Mouse (Mus musculus): ENCODE results near the gene Def6. TPM values are rescaled to one million over a fixed set of nuclear protein-coding genes. Genes with fewer than 3 reads are reported as not detected.

The Def6 gene
- polyA plus RNA-seq, 1 experiment from 2014 or later: 5.8 TPM

DNA sequence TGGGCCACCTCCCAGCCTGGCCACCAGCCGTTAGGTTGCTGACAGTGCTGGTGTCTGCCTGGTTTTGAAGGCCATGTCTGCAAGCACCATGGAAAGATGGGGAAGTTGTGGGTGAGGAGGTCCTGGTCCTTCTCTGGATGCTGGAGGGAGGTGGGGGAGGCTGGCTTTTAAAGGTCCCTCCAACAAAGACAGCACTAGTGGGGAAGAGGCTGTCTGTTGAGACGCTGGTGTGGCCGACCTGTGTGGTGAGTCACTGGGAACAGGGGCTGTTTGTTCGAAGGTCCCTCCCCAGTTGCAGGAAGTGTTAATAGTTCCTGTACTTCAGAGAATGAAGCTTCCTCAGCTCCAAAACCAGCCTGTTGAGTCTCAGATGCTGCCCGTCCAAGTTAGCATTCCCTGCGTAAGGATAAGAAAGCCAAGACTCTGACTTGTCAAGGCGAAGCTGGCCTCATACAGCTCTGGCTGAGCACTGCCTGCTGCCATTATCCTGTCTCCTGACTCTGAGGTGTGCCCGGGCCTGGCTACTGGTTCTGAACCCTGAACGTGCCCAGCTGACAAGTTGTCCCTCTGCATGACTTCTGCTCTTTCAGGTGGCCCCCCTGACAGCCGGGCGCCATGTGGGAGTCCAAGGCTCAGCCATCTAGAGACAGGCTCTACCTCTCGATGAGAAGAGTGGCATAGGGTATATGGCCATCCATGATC, 44.2 kb downstream of the Def6 start:
- WGBS: 64% methylated on average over 12 of the region's 12 CpGs
- no peak for TF ChIP-seq EP300 (IDR thresholded peaks at IDR 0.05)
- no peak for TF ChIP-seq CTCF (IDR thresholded peaks at IDR 0.05)
- no peaks in the 10 kb centered on the region for H3K36me3 ChIP-seq (ENCODE audit: insufficient read depth, low read length)
- H3K4me1 ChIP-seq (ENCODE audit: insufficient read depth, low read depth, low read length): peaks cover 5% of the 10 kb centered on the region; the same call in 1 of the 2 replicates
- H3K9ac ChIP-seq (replicated peaks; ENCODE audit: low read depth): no peak overlapping the region
- H3K4me3 ChIP-seq (ENCODE audit: low read depth, low read length): no peak overlapping the region
- H3K27me3 ChIP-seq (replicated peaks; ENCODE audit: insufficient read depth, low read length): no peaks in the 10 kb centered on the region
- no peak overlapping the region for H3K27ac ChIP-seq (ENCODE audit: low read length)
- ATAC-seq (no peak), DNase-seq (ENCODE audit: low spot score) (no peak)
- H3K4me2 ChIP-seq (replicated peaks; ENCODE audit: low read depth, low read length): no peak overlapping the region
- H3K9me3 ChIP-seq (ENCODE audit: low read length): no peaks in the 10 kb centered on the region

DNA sequence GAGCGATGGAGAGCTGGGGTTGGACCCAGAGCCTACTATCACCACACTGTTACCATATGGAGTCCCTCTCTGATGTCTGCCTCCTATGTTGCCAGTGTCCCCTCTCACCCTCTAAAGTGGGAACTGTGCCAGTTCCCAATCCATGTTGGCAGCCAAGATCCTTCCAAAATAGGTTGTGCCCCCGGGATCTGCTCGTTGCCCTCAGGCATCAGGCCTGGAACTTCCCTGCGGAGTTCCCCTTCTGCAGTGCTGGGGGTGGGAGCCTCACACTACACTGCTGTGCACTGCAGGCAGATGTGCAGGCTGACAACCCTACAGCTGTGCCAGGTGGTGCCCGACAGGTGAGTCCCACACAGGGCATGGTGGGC, 44.7 kb downstream of the Def6 start:
- TF ChIP-seq CTCF (IDR thresholded peaks at IDR 0.05) (no peak), EP300 (IDR thresholded peaks at IDR 0.05) (no peak)
- Histone ChIP-seq H3K4me2 (replicated peaks; ENCODE audit: low read depth, low read length) (no peak overlapping the region), H3K9ac (replicated peaks; ENCODE audit: low read depth) (no peak overlapping the region), H3K4me3 (ENCODE audit: low read depth, low read length) (no peak overlapping the region), H3K27ac (ENCODE audit: low read length) (no peak overlapping the region), H3K27me3 (replicated peaks; ENCODE audit: insufficient read depth, low read length) (no peaks in the 10 kb centered on the region), H3K4me1 (ENCODE audit: insufficient read depth, low read depth, low read length) (peaks cover 10% of the 10 kb centered on the region; the same call in 1 of the 2 replicates), H3K9me3 (ENCODE audit: low read length) (no peaks in the 10 kb centered on the region), H3K36me3 (ENCODE audit: insufficient read depth, low read length) (no peaks in the 10 kb centered on the region)
- ATAC-seq (no peak), DNase-seq (ENCODE audit: low spot score) (no peak)
- 70% methylated on average over 5 of the region's 5 CpGs for WGBS

GRCm38 (mm10) chr17:28253216-28253615, 45.6 kb downstream of the Def6 start:
- Histone ChIP-seq H3K27me3 (replicated peaks; ENCODE audit: insufficient read depth, low read length) (no peaks in the 10 kb centered on the region), H3K4me2 (replicated peaks; ENCODE audit: low read depth, low read length) (no peak overlapping the region), H3K27ac (ENCODE audit: low read length) (no peak overlapping the region), H3K4me3 (ENCODE audit: low read depth, low read length) (no peak overlapping the region), H3K9ac (replicated peaks; ENCODE audit: low read depth) (no peak overlapping the region), H3K9me3 (ENCODE audit: low read length) (no peaks in the 10 kb centered on the region), H3K36me3 (ENCODE audit: insufficient read depth, low read length) (no peaks in the 10 kb centered on the region), H3K4me1 (ENCODE audit: insufficient read depth, low read depth, low read length) (peaks cover 10% of the 10 kb centered on the region; the same call in 1 of the 2 replicates)
- TF ChIP-seq CTCF (IDR thresholded peaks at IDR 0.05) (no peak), EP300 (IDR thresholded peaks at IDR 0.05) (no peak)
- peak; percentile 72 for DNase-seq (ENCODE audit: low spot score)
- peak; percentile 58 for ATAC-seq
- 35% methylated on average over 7 of the region's 7 CpGs for WGBS

DNA sequence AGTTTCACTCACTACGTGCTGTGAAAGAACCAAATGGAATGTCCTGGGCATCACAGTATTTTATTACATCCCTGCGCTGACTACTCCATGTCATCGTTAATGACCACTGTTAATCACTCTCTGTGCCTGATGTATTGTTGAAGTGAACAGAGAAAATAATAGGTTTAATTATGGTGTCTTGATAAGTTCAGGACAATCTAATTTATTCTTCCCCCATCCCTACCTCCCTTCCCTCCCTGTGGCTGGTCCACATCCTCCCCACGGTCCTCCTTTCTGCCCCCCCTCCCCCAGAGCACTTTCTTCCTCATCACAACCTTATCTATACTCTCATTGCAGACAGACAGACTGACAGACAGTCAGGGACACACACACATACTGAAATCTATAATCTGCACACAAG, 47.2 kb downstream of the Def6 start:
- 59% methylated on average over 4 of the region's 4 CpGs for WGBS
- Histone ChIP-seq H3K4me3 (ENCODE audit: low read depth, low read length) (no peak overlapping the region), H3K4me1 (ENCODE audit: insufficient read depth, low read depth, low read length) (peaks cover 10% of the 10 kb centered on the region; the same call in 1 of the 2 replicates), H3K4me2 (replicated peaks; ENCODE audit: low read depth, low read length) (no peak overlapping the region), H3K9ac (replicated peaks; ENCODE audit: low read depth) (no peak overlapping the region), H3K36me3 (ENCODE audit: insufficient read depth, low read length) (no peaks in the 10 kb centered on the region), H3K9me3 (ENCODE audit: low read length) (no peaks in the 10 kb centered on the region), H3K27me3 (replicated peaks; ENCODE audit: insufficient read depth, low read length) (no peaks in the 10 kb centered on the region), H3K27ac (ENCODE audit: low read length) (no peak overlapping the region)
- ATAC-seq (no peak), DNase-seq (ENCODE audit: low spot score) (no peak)
- TF ChIP-seq EP300 (IDR thresholded peaks at IDR 0.05) (no peak), CTCF (IDR thresholded peaks at IDR 0.05) (no peak)

- Histone ChIP-seq H3K4me2 (replicated peaks; ENCODE audit: low read depth, low read length) (no peak overlapping the region), H3K27me3 (replicated peaks; ENCODE audit: insufficient read depth, low read length) (no peaks in the 10 kb centered on the region), H3K27ac (ENCODE audit: low read length) (no peak overlapping the region), H3K9me3 (ENCODE audit: low read length) (no peaks in the 10 kb centered on the region), H3K4me3 (ENCODE audit: low read depth, low read length) (no peak overlapping the region), H3K9ac (replicated peaks; ENCODE audit: low read depth) (no peak overlapping the region), H3K36me3 (ENCODE audit: insufficient read depth, low read length) (no peaks in the 10 kb centered on the region), H3K4me1 (ENCODE audit: insufficient read depth, low read depth, low read length) (peaks cover 10% of the 10 kb centered on the region; the same call in 1 of the 2 replicates)
- 26% methylated on average over 5 of the region's 5 CpGs for WGBS
- ATAC-seq (no peak), DNase-seq (ENCODE audit: low spot score) (no peak)
- TF ChIP-seq CTCF (IDR thresholded peaks at IDR 0.05) (no peak), EP300 (IDR thresholded peaks at IDR 0.05) (no peak)
These were observed 48.1 kb downstream of the Def6 start for GRCm38 (mm10) chr17:28255651-28256050.

DNA sequence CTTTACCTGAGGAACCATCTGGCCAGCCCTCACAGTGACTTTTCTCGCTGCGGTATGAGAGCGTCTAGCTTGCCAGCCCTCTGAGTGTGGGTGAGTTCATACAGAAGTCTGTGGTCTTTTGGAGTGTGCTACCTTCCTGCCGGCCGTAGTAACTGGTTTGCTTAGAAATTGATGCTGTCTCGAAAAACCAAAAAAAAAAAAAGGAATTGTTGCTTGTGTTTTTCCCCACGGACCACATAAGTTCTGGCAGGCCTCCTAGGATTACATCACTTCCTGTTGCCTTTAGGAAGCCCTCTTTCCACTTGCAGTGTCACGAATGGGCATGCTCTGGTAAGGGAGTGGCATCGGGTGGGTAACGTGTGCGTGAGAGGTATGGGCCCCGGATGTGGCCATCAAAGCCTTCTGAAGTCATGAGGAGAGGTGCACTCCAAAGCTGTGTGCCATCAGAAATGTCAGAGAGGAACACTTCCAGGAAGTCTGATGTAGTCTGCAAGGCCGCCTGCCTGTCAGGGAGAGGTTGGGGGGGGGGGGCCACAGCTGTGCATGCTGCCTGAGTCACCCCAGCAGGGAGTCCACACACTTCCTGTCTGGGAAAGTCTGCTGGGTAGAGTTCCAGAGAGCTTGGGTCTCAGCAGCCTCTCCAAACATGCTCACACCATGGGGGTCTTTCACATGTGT, 49.2 kb downstream of the Def6 start:
- peak; percentile 87 for ATAC-seq
- H3K36me3 ChIP-seq (ENCODE audit: insufficient read depth, low read length): no peaks in the 10 kb centered on the region
- H3K4me3 ChIP-seq (ENCODE audit: low read depth, low read length): no peak overlapping the region
- peak overlapping the region; percentile 27 for H3K4me2 ChIP-seq (replicated peaks; ENCODE audit: low read depth, low read length)
- TF ChIP-seq CTCF (IDR thresholded peaks at IDR 0.05) (no peak), EP300 (IDR thresholded peaks at IDR 0.05) (peak; percentile 83)
- peaks cover 10% of the 10 kb centered on the region; the same call in 1 of the 2 replicates for H3K4me1 ChIP-seq (ENCODE audit: insufficient read depth, low read depth, low read length)
- peak overlapping the region; percentile 82 for H3K27ac ChIP-seq (ENCODE audit: low read length)
- no peaks in the 10 kb centered on the region for H3K9me3 ChIP-seq (ENCODE audit: low read length)
- H3K9ac ChIP-seq (replicated peaks; ENCODE audit: low read depth): no peak overlapping the region
- no peaks in the 10 kb centered on the region for H3K27me3 ChIP-seq (replicated peaks; ENCODE audit: insufficient read depth, low read length)
- DNase-seq (ENCODE audit: low spot score): peak; percentile 86
- 16% methylated on average over 13 of the region's 13 CpGs for WGBS
